Mouse (Mus musculus) bone marrow, adult 2 months (tissue): ENCODE data around the gene Nlrx1.

Experiments used
- CTCF ChIP-seq: fragments of 200-500 bp; IDR thresholded peaks from 2 replicates; pipeline ENCODE4 v1.5.1; 2011; ENCODE audit warnings: low read length, control low read depth; ENCODE audit not compliant: control insufficient read depth, insufficient read depth
- POLR2A ChIP-seq: fragments of 200-500 bp; IDR thresholded peaks from 2 replicates; pipeline ENCODE4 v1.6.1; 2011; ENCODE audit warnings: low read depth, mild to moderate bottlenecking, control low read depth, low read length, borderline replicate concordance; ENCODE audit not compliant: control insufficient read depth

GRCm38 (mm10) chr9:44269973-44270372 is 1.6 kb upstream of the Nlrx1 start:
- no peak for TF ChIP-seq CTCF
- no peak for TF ChIP-seq POLR2A
